Mouse (Mus musculus): ENCODE measurements around the gene Mtmr10. TPM values are rescaled to one million over a fixed set of nuclear protein-coding genes. Genes with fewer than 3 reads are reported as not detected.

The Mtmr10 gene
- polyA plus RNA-seq (2012) = 0.02 and 0.03 TPM in 2 replicates

DNA sequence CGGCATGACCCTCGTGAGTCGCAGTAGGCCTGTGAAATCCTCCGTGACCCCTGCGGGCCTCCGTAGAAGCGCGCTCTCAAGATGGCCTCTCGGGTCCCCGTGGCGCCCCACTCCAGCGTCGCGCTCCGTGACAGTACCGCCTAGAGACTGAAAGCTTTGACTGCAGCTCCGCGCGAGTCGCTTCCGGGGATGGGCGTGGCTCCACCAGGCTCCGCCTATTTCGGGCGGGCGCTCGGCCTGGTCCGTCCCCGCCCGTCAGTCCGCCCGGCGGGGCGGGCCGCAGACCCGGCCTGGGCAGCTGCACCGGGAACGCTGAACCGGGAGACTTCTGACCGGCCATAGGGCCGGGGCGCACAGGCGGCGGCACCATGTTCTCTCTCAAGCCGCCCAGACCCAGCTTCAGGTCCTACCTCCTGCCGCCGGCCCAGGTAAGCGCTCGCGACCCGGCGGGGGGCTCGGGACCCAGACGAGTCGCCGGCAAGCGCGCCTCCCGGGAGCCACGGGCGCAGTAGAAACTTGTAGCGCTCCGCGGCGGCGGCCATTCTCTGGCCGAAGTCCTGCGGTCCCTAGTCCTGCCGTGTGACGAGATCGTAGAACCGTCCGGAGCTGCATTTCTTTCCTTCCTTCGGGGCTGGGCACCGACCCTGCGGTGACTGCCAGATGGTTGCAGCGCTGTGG lies at the start of gene Mtmr10:
Mtmr10 (plus strand) TSS at position 240 of the 678 bp plus-strand sequence.
- H3K36me3 ChIP-seq (ENCODE audit: control insufficient read depth) = no peaks in the 10 kb centered on the region; the same call in 1 of the 2 replicates
- peaks cover 22% of the 10 kb centered on the region for H3K4me1 ChIP-seq (ENCODE audit: control insufficient read depth)
- H3K9me3 ChIP-seq (ENCODE audit: control insufficient read depth, low read length) = no peaks in the 10 kb centered on the region
- peak within 1 kb of the TSS; percentile 75 for H3K4me3 ChIP-seq (replicated peaks)
- peaks cover 7% of the 10 kb centered on the region for H3K27me3 ChIP-seq (ENCODE audit: control insufficient read depth)
- TF ChIP-seq GATA1 (IDR thresholded peaks at IDR 0.05; ENCODE audit: low read length) (no peak), TAL1 (IDR thresholded peaks at IDR 0.05; ENCODE audit: low read length) (no peak)

DNA sequence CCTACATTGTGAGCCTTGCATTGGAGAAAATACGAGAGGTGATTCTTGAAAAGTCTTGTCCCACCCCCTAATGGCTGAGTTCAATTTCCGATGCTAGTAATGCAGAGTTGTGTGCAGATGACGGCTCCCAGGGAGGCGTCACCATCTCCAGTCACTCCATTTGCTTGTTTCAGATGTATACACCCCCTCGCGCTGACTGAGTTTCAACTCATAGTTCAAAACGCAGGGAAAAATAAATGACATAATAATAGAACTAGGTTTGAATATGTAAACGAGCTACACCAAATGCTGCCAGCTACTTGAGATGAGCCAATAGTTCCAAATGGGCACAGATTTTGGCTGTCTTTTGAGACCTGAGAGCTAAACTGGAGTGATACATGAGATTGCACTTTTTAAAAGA lies 49.7 kb upstream of the Mtmr10 start:
- TF ChIP-seq TAL1 (IDR thresholded peaks at IDR 0.05; ENCODE audit: low read length) = no peak
- TF ChIP-seq GATA1 (IDR thresholded peaks at IDR 0.05; ENCODE audit: low read length) = no peak
- no peaks in the 10 kb centered on the region for H3K9me3 ChIP-seq (ENCODE audit: control insufficient read depth, low read length)
- H3K4me3 ChIP-seq (replicated peaks) = no peak overlapping the region
- no peaks in the 10 kb centered on the region for H3K4me1 ChIP-seq (ENCODE audit: control insufficient read depth)
- H3K27me3 ChIP-seq (ENCODE audit: control insufficient read depth) = no peaks in the 10 kb centered on the region
- no peaks in the 10 kb centered on the region for H3K36me3 ChIP-seq (ENCODE audit: control insufficient read depth)

DNA sequence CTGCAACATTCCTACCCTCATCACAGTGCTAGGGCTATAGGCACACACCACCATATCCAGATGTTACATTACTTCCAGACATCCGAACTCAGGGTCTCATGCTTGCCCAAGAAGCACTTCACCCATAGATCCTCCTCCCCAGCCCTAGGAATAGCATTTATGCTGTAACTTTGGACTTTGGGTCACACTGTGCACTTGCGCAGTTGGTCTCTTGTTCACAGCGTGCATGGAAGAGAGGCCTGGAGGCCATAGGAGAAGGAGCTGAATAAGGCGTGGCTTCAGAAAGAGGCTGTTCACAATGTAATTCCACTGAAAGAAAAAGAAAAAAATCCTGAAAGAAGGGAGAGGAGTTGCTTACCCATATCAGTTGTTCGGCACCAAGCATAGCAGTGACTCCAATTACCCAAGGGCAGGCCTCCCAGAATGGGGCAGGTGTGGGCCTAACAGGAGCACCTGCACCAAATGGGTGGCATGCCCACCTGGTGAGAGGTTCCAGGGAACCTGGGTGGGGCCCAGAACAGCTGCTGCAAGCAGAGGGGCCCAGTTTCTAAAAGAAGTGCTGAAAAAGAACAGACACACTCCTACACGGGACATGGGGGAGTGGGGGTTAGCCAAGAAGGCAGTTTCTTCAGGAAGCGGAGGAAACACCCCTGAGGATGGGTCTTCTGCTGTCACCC lies 48.9 kb upstream of the Mtmr10 start:
- H3K9me3 ChIP-seq (ENCODE audit: control insufficient read depth, low read length) = no peaks in the 10 kb centered on the region
- H3K4me1 ChIP-seq (ENCODE audit: control insufficient read depth) = no peaks in the 10 kb centered on the region
- H3K36me3 ChIP-seq (ENCODE audit: control insufficient read depth) = no peaks in the 10 kb centered on the region
- no peak overlapping the region for H3K4me3 ChIP-seq (replicated peaks)
- TF ChIP-seq TAL1 (IDR thresholded peaks at IDR 0.05; ENCODE audit: low read length) (no peak), GATA1 (IDR thresholded peaks at IDR 0.05; ENCODE audit: low read length) (no peak)
- no peaks in the 10 kb centered on the region for H3K27me3 ChIP-seq (ENCODE audit: control insufficient read depth)

DNA sequence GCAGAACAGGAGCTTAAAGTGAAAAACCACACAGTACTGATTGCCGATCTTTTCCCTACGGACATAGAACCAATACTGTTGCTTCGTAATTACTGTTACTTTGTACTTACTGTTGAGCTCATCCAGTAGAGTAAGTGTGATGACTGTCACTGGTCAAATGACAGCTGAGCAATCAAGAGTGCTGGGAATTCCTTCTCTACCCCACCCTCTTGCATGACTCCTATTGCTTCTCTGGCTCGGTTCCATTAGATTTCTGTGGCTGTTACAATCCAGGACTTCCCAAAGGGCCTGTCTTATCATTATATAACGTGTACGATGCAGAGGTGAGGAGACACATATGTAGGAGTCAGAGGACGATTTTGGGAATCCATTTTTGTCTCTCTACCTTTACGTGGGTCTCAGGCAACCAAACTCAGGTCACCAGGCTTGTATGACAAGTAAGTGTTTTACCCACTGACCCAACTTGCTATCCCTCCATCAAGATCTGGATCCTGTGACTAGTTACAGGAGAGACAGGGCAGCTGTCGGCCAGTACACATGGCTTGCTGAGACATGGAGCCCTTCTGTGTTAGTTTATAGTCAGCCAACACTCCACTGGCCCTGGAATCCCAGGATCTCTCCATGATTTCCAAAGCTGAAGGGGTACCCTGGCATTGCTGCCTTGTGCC lies 48.2 kb upstream of the Mtmr10 start:
- no peak overlapping the region for H3K4me3 ChIP-seq (replicated peaks)

DNA sequence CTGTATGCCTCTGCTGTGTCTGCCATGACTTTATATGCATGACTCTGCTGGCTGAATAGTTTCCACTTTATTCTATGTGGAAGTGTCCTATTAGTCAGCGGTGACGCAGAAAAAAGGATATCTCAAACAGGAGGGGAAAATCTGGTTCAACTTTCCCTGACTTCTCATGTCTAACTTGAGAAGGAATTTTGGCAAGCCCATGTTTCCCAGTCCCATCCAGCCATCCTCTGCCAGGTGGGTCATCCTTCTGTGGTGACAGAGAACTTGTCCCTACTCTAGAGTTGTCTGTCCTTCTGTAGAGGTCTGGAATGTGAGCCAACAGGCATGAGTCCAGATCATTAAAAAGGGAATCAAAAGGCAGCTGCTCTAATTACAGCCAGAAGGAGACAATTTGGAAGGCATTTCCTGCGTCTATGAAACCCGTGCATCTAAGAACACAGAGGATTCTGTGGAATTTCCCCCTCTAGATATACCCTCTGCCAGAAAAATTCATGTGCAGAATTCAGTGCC lies 47.6 kb upstream of the Mtmr10 start:
- no peak for TF ChIP-seq GATA1 (IDR thresholded peaks at IDR 0.05; ENCODE audit: low read length)
- TF ChIP-seq TAL1 (IDR thresholded peaks at IDR 0.05; ENCODE audit: low read length) = no peak
- no peaks in the 10 kb centered on the region for H3K27me3 ChIP-seq (ENCODE audit: control insufficient read depth)
- H3K36me3 ChIP-seq (ENCODE audit: control insufficient read depth) = no peaks in the 10 kb centered on the region
- H3K4me3 ChIP-seq (replicated peaks) = no peak overlapping the region
- H3K4me1 ChIP-seq (ENCODE audit: control insufficient read depth) = no peaks in the 10 kb centered on the region
- no peaks in the 10 kb centered on the region for H3K9me3 ChIP-seq (ENCODE audit: control insufficient read depth, low read length)

More for the DNA sequence above, 48.2 kb upstream of the Mtmr10 start:
- H3K4me1 ChIP-seq (ENCODE audit: control insufficient read depth) = no peaks in the 10 kb centered on the region
- TF ChIP-seq GATA1 (IDR thresholded peaks at IDR 0.05; ENCODE audit: low read length) = no peak
- no peak for TF ChIP-seq TAL1 (IDR thresholded peaks at IDR 0.05; ENCODE audit: low read length)
- no peaks in the 10 kb centered on the region for H3K9me3 ChIP-seq (ENCODE audit: control insufficient read depth, low read length)
- H3K36me3 ChIP-seq (ENCODE audit: control insufficient read depth) = no peaks in the 10 kb centered on the region
- no peaks in the 10 kb centered on the region for H3K27me3 ChIP-seq (ENCODE audit: control insufficient read depth)

DNA sequence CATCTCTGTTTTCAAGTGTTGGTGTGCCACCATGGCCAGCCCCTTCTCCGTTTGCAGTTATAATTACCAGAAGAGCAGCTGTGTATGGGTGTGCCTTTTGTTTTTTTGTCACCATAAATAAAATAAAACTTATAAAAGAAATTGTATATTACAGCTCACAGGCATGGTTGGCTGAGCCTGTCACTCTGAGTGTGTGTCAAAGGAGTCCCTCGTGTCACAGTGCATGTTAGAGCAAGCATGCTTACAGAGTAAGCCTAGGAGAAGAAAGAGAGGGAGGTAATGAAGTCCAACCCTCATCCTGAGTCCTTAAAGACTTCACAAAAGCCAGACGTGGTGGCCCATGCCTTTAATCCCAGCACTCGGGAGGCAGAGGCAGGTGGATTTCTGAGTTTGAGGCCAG lies 45.0 kb upstream of the Mtmr10 start:
- H3K36me3 ChIP-seq (ENCODE audit: control insufficient read depth) = no peaks in the 10 kb centered on the region
- no peaks in the 10 kb centered on the region for H3K9me3 ChIP-seq (ENCODE audit: control insufficient read depth, low read length)
- H3K27me3 ChIP-seq (ENCODE audit: control insufficient read depth) = no peaks in the 10 kb centered on the region
- TF ChIP-seq GATA1 (IDR thresholded peaks at IDR 0.05; ENCODE audit: low read length) (no peak), TAL1 (IDR thresholded peaks at IDR 0.05; ENCODE audit: low read length) (no peak)
- no peak overlapping the region for H3K4me3 ChIP-seq (replicated peaks)
- H3K4me1 ChIP-seq (ENCODE audit: control insufficient read depth) = no peaks in the 10 kb centered on the region

DNA sequence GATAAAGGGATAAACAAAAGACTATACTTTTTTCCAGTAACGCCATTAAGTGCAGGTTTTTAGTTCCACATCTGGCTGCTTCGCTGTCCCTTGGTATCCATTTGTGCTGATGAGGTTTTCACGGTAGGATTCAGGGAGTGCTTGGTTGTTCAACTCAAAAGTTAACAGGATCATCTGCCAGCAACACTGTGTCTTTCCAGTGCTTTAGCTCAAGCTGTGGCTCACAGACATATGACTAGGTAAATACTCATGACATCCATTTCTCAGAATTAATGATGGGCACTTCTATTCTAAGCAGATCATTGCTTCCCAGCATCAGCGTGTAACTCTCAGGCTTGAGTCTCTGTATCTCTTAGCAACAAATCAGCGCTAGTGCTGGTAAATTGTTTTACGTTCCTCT lies 43.1 kb upstream of the Mtmr10 start:
- TF ChIP-seq GATA1 (IDR thresholded peaks at IDR 0.05; ENCODE audit: low read length) (no peak), TAL1 (IDR thresholded peaks at IDR 0.05; ENCODE audit: low read length) (no peak)
- no peaks in the 10 kb centered on the region for H3K9me3 ChIP-seq (ENCODE audit: control insufficient read depth, low read length)
- H3K4me3 ChIP-seq (replicated peaks) = no peak overlapping the region
- no peaks in the 10 kb centered on the region for H3K36me3 ChIP-seq (ENCODE audit: control insufficient read depth)
- H3K4me1 ChIP-seq (ENCODE audit: control insufficient read depth) = no peaks in the 10 kb centered on the region
- H3K27me3 ChIP-seq (ENCODE audit: control insufficient read depth) = no peaks in the 10 kb centered on the region

DNA sequence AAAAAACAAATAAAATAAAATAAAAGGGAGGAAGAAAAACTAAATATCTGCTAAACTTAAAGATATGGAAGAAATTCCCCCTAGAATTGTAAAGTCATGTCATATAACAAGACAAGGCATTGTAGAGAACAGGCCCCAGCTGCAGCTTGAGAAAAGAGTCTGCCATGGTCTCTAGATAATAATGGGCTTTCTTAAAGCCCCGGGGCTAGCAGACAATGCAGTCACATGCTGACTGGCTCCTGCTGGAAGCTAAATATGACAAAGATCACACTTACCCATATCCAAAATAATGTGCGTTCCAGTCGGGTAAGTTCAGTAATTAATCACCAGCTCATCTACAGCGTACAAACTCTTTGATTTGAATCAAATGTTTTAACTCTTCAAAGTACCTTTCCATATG lies 40.7 kb upstream of the Mtmr10 start:
- Histone ChIP-seq H3K4me1 (ENCODE audit: control insufficient read depth) (no peaks in the 10 kb centered on the region), H3K4me3 (replicated peaks) (no peak overlapping the region), H3K36me3 (ENCODE audit: control insufficient read depth) (no peaks in the 10 kb centered on the region), H3K9me3 (ENCODE audit: control insufficient read depth, low read length) (no peaks in the 10 kb centered on the region), H3K27me3 (ENCODE audit: control insufficient read depth) (no peaks in the 10 kb centered on the region)
- TF ChIP-seq TAL1 (IDR thresholded peaks at IDR 0.05; ENCODE audit: low read length) (no peak), GATA1 (IDR thresholded peaks at IDR 0.05; ENCODE audit: low read length) (no peak)

DNA sequence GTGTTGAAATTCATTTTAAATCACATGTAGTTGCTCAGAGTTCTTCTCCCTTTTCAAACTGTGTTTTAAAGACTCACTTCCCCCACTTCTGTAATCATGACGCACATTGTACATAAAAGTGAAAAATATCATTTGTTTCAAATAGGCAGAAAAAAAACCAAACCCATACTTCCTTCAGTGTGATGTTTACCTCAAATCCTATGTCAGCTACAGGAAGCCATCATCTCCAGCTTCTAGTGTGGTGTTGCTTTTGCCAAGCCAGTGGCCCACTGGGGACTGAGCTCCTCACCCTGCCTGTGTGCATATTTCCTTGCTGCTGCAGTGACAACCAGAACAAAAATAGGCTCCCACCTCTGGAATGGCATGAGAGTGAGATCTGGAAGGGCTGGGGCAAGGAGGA lies 39.1 kb upstream of the Mtmr10 start:
- no peaks in the 10 kb centered on the region for H3K36me3 ChIP-seq (ENCODE audit: control insufficient read depth)
- no peaks in the 10 kb centered on the region for H3K9me3 ChIP-seq (ENCODE audit: control insufficient read depth, low read length)
- TF ChIP-seq GATA1 (IDR thresholded peaks at IDR 0.05; ENCODE audit: low read length) = no peak
- TF ChIP-seq TAL1 (IDR thresholded peaks at IDR 0.05; ENCODE audit: low read length) = no peak
- no peaks in the 10 kb centered on the region for H3K27me3 ChIP-seq (ENCODE audit: control insufficient read depth)
- no peaks in the 10 kb centered on the region for H3K4me1 ChIP-seq (ENCODE audit: control insufficient read depth)
- no peak overlapping the region for H3K4me3 ChIP-seq (replicated peaks)
